Mouse (Mus musculus) layer of hippocampus, adult 2 months (tissue): ENCODE measurements around the gene Prune1. TPM values are rescaled to one million over a fixed set of nuclear protein-coding genes. Genes with fewer than 3 reads are reported as not detected.

ENCODE experiments used
- DNase-seq, 2 experiments: peaks; one replicate each; pipeline ENCODE4 v3.0.0; 2022; ENCODE audit warnings: low spot score in 2 of 2
- H3K27ac ChIP-seq: fragments of 200-600 bp; 2 replicates; pipeline ENCODE4 v1.8.1; 2022
- H3K4me3 ChIP-seq: fragments of 200-600 bp; 2 replicates; pipeline ENCODE4 v1.8.1; 2022; ENCODE audit warnings: mild to moderate bottlenecking
- CTCF ChIP-seq: fragments of 200-600 bp; conservative IDR thresholded peaks from 2 replicates; pipeline ENCODE4 v1.8.1; 2022; ENCODE audit warnings: antibody characterized with exemption, mild to moderate bottlenecking, moderate library complexity
- total RNA-seq, 2 experiments: library from RNA; stranded (reverse); gene quantifications; 2 replicates each; pipeline ENCODE4 v1.2.3; 2021

Gene Prune1
- total RNA-seq, 2 experiments from 2014 or later, result 22.0 to 22.4 TPM

- TF ChIP-seq CTCF, result no peak
- H3K27ac ChIP-seq, result no peak overlapping the region
- no peak for DNase-seq
Observed at GRCm38 (mm10) chr3:95264724-95265123, 17.2 kb downstream of the Prune1 start.

GRCm38 (mm10) chr3:95263089-95263739, 18.7 kb downstream of the Prune1 start:
- no peak overlapping the region for H3K4me3 ChIP-seq
- H3K27ac ChIP-seq, result no peak overlapping the region
- DNase-seq, result peak in 1 of 2 experiments; percentile 65
- TF ChIP-seq CTCF, result peak; percentile 85

More at GRCm38 (mm10) chr3:95264724-95265123, 17.2 kb downstream of the Prune1 start:
- no peak overlapping the region for H3K4me3 ChIP-seq

GRCm38 (mm10) chr3:95261975-95262374, 19.9 kb downstream of the Prune1 start:
- no peak for DNase-seq
- TF ChIP-seq CTCF, result no peak
- no peak overlapping the region for H3K4me3 ChIP-seq
- no peak overlapping the region for H3K27ac ChIP-seq

GRCm38 (mm10) chr3:95256931-95257330, 24.9 kb downstream of the Prune1 start:
- no peak for TF ChIP-seq CTCF
- H3K27ac ChIP-seq, result no peak overlapping the region
- no peak overlapping the region for H3K4me3 ChIP-seq
- no peak for DNase-seq

GRCm38 (mm10) chr3:95250783-95251424, 31.0 kb downstream of the Prune1 start, which contains the start of gene Bnipl:
Gene Bnipl, minus strand, starts transcription at chr3:95251193.
- H3K27ac ChIP-seq, result no peak within 1 kb of the TSS
- no peak within 1 kb of the TSS for H3K4me3 ChIP-seq
- TF ChIP-seq CTCF, result no peak
- DNase-seq, result no peak

- no peak for DNase-seq
- no peak overlapping the region for H3K4me3 ChIP-seq
- no peak for TF ChIP-seq CTCF
Observed at GRCm38 (mm10) chr3:95250361-95250760, 31.5 kb downstream of the Prune1 start.

GRCm38 (mm10) chr3:95247660-95248336, 34.1 kb downstream of the Prune1 start:
- no peak for TF ChIP-seq CTCF
- DNase-seq, result no peak
- no peak overlapping the region for H3K4me3 ChIP-seq
- no peak overlapping the region for H3K27ac ChIP-seq

More at GRCm38 (mm10) chr3:95250361-95250760, 31.5 kb downstream of the Prune1 start:
- H3K27ac ChIP-seq, result no peak overlapping the region

GRCm38 (mm10) chr3:95246465-95247231, 35.2 kb downstream of the Prune1 start:
- Histone ChIP-seq H3K4me3 (no peak overlapping the region), H3K27ac (peak overlapping the region; percentile 68)
- peak; percentile 47 to 62 for DNase-seq
- TF ChIP-seq CTCF, result no peak

- H3K27ac ChIP-seq, result no peak overlapping the region
- H3K4me3 ChIP-seq, result no peak overlapping the region
- TF ChIP-seq CTCF, result no peak
- no peak for DNase-seq
Observed at GRCm38 (mm10) chr3:95243086-95243485, 38.8 kb downstream of the Prune1 start.

GRCm38 (mm10) chr3:95241498-95241897, 40.4 kb downstream of the Prune1 start, which contains the start of gene Gm128:
Gene Gm128, minus strand, starts transcription at chr3:95241598.
- H3K4me3 ChIP-seq, result no peak within 1 kb of the TSS
- TF ChIP-seq CTCF, result no peak
- no peak within 1 kb of the TSS for H3K27ac ChIP-seq
- no peak for DNase-seq

GRCm38 (mm10) chr3:95240900-95241299, 41.0 kb downstream of the Prune1 start:
- H3K27ac ChIP-seq, result no peak overlapping the region
- no peak for DNase-seq
- no peak for TF ChIP-seq CTCF

GRCm38 (mm10) chr3:95239971-95240370, 41.9 kb downstream of the Prune1 start:
- Histone ChIP-seq H3K27ac (no peak overlapping the region), H3K4me3 (no peak overlapping the region)
- no peak for TF ChIP-seq CTCF
- no peak for DNase-seq

More at GRCm38 (mm10) chr3:95240900-95241299, 41.0 kb downstream of the Prune1 start:
- no peak overlapping the region for H3K4me3 ChIP-seq
